Mouse (Mus musculus) heart, adult 8-10 months (tissue): ENCODE data around the gene Azi2. TPM values are rescaled to one million over a fixed set of nuclear protein-coding genes. Genes with fewer than 3 reads are reported as not detected.

Experiments
- DNase-seq: peaks from one replicate; pipeline ENCODE4 v3.0.0; 2022; ENCODE audit warnings: low spot score
- microRNA-seq: library from miRNA; unstranded; fragments of <30 nt; microRNA quantifications from one replicate; pipeline ENCODE4 v1.2.0, GENCODE M21; 2022
- total RNA-seq, 4 experiments: library from RNA; stranded (reverse); gene quantifications; 2 replicates each; pipeline ENCODE4 v1.2.4; 2022

Azi2 gene
- total RNA-seq, 4 experiments from 2014 or later = 60.6 to 68.9 (median 64.6) TPM

DNA sequence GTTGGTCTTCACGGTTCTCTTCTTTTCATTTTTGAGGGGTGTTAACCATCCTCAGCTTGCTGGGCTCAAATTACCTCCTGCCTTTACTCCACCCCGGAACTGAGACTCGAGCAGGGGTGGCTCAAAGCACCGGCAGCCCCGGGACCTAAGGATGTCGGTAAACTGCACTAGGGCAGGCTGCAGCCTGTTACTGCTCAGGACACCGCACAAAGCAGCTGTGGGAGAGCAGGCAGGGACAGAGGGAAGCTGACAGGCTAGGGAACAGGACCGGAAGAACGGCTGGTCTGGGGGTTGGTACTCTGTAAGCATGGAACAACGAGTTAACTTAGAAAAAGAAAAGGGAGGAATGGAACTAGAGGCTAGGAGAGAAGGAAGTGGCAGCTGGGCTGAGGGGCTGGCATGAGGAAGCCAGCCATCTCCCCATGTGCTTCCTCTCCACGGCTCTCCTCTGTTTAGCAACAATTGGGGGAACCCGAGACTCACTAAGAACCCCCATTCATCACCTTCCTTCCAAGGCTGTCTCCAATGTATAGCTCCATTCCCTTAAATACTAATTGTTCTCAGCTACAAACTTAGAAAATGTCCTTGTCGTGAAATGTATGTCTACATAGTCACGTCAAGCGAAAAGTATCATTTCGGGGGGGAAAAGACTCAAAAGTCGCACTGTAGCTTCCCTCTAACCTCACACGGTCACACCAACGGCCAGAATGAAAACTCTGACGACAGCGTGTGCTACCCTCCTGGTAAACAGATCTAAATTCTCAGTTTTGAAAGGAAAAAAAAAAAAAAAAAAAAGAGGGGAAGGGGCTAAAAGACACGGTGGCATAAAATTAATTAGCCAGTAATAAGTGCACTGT is 42.5 kb downstream of the Azi2 start:
- no peak for DNase-seq

GRCm38 (mm10) chr9:118083834-118084233 is 43.5 kb downstream of the Azi2 start:
- DNase-seq = no peak

DNA sequence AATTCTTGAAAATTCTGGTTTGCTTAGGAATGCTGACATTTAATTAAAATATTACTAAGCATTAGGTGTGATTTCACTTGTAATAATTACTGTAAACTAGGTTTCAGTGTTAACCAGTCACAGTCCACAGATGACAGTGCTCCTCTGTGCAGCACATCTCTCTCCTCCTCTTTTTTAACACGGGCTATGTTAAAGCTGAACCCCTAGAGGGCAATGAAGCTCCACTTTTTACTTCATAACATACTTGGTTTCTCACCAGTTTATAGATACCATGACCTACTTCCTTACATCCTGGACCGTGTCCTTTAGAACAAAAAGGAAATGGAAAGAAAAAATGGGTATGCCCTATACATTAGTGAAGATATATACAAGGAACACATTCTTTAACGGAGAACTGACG is 59.1 kb downstream of the Azi2 start:
- no peak for DNase-seq

GRCm38 (mm10) chr9:118100484-118100883 is 60.2 kb downstream of the Azi2 start:
- DNase-seq = no peak

GRCm38 (mm10) chr9:118101802-118102201 is 61.5 kb downstream of the Azi2 start:
- no peak for DNase-seq

DNA sequence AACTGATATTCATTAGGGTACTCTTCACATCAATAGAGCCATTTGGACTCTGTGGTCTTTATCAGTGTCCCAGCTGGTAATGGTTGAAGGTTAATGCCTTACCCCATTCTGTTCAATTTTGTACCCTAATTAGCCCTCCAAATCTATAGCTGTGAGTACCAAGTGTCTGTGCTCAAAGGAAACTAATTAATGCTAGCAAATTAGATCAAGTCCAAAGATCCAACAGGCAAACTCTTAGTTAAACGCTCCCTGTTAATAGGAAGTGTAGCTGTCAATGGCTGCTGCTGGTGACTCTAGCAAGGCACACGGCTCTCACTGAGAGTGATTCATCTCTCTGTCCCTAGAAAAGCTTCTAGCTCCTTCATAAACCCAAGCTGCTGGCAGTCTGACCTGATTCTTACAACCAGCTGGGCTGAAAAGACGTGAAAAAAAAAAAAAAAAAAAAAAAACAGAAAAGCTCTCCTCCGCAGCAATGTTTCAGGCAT is 68.3 kb downstream of the Azi2 start:
- DNase-seq = no peak

- DNase-seq = no peak
These were observed 69.5 kb downstream of the Azi2 start for GRCm38 (mm10) chr9:118109697-118110359.

DNA sequence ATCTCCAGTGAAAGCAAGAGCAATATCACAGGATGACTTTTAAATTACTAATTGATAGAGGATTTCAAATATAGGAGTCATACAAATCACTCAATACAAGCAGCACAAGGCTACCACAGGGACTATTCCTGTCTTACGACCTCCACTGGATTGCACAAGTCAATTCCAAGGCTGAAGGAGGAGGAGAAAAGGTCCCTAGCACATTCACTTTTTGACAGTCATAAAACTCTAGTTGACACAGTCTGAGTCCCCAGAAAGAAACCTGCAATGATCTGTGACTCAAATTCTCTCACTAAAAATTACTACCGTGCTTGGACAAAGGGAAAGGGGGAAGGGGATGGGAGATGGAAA is 70.0 kb downstream of the Azi2 start:
- DNase-seq = no peak

Small RNA genes lying within 50 kb of the gene (microRNA-seq; reads per million reads assigned to microRNA genes)
- gene Gm22008 = not detected

Other genes with a start within 250 kb of the Azi2 start
- gene Cmc1, start 109.7 kb downstream of the Azi2 start, total RNA-seq = 10 to 100 TPM; 19.6 to 29.4 (median 24.5) TPM